Mouse (Mus musculus) spleen, postnatal 4 days (tissue): ENCODE results near the gene Atg2b.

Source experiments
- DNase-seq, 2 experiments: peaks; one replicate each; pipeline ENCODE4 v3.0.0; 2022; ENCODE audit warnings: low spot score in 2 of 2

The Atg2b gene

DNA sequence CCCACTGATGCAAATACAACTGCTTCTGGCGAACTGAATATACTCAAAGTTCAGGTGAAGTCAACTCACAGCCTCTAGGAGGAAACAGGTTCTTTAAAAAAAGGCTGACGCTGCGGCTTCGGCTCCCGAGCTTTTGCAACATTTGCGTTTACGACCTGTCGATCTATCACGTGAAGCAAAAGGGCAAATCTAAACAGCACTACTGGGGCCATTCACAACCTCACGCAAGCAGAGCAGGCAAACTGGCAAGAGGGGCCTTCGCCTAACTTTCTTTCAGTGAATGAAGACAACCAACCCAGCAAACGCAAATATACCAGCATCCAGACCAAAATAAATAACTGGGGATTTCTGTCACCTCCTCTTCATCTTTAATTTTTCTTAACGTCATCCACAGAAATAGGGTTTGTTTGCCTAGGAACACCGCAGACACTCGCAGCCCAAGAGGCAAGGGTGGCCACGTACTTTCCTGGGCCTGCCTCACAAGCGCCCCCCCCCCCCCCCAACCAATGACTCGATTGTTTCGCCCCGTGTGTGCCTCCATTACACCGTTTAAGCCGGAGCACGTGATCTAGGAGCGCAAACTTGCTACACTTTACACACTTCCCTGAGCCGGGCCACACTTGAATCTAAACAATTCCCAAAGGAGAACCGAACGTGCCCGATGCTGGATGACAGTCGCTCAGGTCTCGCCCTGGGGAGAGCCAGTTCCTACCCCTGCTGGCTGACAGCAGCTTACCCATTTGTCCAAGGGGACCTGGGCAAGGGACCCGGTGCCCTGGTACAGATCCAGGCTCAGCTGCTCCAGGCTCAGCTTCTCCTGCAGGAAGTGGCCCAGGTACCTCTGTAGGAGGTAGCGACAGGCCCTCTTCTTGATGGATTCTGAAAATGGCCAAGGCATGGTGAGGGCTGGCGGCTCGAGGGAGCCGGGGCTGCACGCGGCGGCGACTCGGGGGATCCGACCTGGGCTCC, 794 bp downstream of the Atg2b start, which contains the start of gene Gskip:
Gene Gskip, plus strand, starts transcription at position 897 of the 969 bp plus-strand sequence.
- DNase-seq: peak; percentile 44 to 74

DNA sequence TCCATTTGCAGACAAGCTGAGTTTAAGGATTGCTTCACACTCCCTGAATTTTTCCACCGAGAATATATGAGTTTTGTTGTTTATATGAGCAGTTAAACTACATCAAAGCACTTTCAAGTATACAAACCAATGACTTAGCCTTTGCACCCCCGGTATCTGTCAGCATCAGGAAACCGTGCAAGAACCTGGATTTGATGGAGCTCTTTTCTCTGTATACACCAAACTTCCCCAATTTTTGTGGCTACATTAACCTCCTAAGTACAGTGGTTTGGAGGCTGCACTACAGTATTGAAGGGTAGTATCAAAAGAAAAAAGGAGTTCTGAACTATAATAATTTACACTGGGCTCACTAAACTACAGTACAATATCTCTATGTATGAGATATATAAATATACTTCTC, 6.2 kb downstream of the Atg2b start:
- no peak for DNase-seq

DNA sequence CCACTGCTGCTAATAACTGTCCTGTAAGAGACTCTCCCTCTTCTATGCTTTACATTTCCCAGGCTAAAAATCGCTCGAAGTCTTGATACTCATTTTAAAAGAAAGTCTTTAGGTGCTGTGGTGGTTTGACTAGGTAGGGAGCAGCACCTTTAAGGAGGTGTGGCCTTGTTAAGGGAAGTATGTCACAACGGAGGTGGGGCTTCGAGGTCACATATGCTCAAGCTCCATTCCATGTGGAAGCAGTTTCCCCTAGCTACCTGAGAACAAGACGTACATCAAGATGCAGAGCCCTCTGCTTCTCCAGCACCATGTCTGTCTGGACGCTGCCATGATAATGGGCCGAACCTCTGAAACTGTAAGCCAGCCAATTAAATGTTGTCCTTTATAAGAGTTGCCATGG, 6.8 kb downstream of the Atg2b start:
- no peak for DNase-seq

DNA sequence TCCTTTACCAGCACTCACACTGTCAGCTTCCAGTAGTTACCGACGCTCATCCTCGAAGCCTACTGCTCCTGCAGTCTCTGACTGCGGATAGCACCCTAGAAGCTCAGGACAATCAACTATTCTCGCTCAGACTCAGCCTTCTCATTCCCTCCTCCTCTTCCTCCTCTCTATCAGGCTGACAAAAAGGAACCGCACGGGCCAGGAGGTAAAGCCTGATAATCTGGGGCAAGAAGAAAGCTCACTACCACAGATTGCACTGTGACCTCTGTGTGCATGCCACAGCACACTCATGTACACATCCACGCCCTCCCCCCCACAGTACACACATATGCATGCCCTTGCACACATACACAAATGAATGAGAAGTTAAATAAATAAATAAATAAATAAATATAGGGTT, 8.7 kb downstream of the Atg2b start:
- DNase-seq: no peak

DNA sequence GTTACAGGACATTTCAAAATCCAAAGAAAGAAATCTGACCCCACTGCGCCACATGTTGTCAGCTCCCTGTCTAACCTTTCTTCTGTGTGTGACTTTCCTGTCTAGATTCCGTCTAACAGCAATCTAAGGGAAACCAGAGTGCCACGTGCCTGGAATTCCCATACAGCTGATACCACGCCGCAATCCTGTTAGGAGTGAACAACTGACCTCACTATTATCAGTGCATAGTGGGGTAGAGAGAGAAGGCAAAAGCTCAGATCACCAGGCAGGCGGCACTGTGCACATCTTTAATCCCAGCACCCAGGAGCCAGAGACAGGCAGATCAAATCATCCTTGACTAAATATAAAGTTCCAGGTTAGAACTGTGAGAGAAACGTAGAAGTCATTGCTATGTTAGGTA, 29.2 kb downstream of the Atg2b start:
- DNase-seq: no peak

DNA sequence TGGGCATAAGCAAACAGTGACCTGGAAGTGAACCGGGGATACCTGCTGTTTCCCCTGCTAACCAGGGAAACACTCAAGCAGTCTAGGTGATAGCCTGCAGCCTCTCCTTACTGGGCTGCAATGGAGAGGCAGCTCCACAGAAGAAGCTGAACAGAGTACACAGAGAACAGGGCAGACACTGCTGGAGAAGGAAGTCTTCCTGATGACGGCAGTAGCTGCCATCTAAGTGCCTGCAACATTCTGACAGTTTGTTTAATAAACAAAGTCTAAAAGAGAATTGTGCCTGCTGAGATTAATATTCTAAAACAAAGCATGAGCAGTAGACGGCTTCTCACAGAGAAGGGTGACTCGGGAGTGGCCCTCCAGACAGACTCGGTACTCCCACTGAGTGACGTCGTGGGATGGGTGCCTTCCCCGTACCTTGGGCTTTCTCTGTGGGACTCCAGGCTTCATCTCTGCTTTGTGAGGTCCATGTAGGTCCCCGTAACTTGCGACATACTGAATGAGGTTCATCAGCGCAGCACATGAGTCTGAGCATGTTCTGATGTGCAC, 42.2 kb downstream of the Atg2b start:
- DNase-seq: no peak

- DNase-seq: no peak
Observed at GRCm38 (mm10) chr12:105637554-105637953, 47.5 kb downstream of the Atg2b start.

DNA sequence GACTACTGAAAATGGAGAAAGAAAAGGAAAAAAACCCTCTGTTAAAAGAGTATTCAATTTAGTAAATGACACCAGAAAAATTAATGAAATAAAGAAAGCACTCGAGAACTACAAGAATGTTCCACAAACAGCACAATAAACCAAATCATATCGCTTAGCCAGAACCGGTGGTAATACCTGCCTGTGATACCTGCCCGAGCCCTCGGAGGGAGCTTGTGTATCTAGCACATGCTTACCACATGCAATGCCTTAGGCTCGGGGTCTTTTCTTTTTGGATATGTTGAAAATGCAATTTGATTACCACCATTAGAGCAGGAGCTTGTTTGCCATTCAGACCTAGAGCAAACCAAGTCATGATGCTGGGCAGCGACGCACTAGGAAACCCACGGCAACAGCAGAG, 48.5 kb downstream of the Atg2b start:
- DNase-seq: no peak

DNA sequence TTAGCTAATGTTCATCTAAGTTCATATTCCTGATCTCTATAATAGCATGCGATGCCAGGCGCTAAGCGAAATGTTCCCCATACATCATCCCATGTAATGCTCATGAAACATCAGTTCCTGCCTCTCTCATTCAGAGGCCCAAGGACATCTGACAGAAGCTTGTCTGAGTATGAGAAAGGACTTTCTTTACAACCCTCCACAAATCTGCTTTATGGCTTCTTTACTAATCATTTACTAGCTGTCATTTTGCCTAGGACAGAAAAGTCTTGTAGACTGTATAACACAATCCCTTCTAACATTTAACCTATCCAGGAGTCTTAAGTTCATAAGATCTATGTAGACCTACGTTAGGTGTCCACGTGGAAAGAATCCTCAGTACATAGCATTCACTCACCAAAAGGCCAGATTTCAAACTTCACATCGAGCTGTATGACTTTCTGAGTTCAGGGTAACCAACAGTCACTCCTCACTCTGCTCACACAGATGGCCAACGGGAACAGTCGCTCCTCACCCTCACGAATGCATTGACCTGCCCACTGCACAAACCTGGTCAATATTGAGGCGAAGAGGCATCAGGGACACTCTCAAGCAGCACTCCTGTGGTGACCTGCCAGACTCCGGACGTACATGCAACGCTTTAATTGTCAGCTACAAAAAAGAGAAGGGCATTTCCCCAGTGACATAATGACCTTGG, 50.5 kb downstream of the Atg2b start:
- DNase-seq: no peak

DNA sequence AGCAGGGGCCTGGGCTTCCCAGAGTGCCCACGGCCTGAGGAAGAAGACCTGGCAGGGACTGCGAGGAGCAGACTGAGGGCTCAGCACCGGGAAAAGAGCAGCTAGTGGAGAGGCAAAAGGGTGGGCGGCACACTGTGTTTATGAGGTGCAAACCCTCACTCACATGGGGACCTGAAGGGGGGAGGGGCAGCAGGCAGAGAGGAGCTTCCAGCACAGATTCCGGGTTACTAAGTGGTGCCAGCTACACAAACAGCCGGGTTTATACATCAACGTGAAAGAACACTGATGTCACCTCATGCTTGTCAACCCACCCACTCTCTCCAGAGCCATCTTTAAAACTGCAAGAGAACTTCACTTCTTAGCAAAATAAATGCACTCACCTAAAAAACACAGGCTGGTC, 59.2 kb downstream of the Atg2b start:
- no peak for DNase-seq

DNA sequence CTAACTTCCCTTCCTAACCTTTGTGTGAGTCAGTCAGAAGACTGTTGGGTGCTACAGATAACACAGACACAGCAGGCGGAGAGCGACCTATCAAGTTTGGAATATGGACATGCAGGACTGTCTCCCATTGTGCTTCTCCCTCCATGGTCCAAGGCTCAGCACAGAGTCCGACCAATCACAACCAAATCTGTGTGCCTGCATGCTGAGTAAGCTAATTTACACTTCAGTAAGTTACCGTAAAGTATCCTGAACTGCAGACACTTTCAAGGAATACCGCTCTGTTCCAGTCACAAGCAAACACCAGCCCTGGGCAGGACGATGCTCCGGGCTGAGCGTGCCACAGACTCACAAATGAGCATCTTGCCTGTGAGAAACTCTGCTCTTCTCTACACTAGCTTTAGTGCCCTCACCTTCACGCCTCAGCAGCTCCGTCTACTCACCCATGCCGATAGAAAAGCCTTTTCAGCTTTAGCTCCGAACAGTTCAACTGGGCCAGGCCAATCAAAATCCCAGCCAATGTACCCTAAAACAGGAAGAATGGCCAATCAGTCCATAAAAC, 62.0 kb downstream of the Atg2b start:
- no peak for DNase-seq

- DNase-seq: no peak
Observed at GRCm38 (mm10) chr12:105622048-105622447, 63.0 kb downstream of the Atg2b start.

DNA sequence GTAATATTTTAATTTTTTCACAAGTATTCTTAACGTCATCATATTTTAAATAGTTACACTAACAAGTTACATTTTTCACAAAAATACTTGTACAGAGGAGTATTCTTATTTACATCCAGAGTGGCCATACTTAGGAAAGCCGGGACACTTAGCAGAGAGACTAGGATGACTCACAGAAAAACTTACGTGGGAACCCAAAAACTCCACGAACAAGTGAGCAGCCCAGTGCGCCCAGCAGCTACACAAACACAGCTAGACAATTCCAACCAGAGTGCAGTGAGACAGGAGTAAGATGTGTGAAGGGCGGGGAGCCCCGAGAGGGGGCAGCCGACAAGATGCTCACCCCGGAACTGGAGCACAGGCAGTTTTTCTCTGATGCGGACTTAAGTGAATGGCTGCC, 71.5 kb downstream of the Atg2b start:
- no peak for DNase-seq

- peak in 1 of 2 experiments; percentile 26 for DNase-seq
Observed at GRCm38 (mm10) chr12:105611748-105612147, 73.3 kb downstream of the Atg2b start.

GRCm38 (mm10) chr12:105611045-105611444, 74.0 kb downstream of the Atg2b start:
- no peak for DNase-seq

GRCm38 (mm10) chr12:105606881-105607280, 78.1 kb downstream of the Atg2b start:
- no peak for DNase-seq

GRCm38 (mm10) chr12:105605212-105605611, 79.8 kb downstream of the Atg2b start:
- no peak for DNase-seq

DNA sequence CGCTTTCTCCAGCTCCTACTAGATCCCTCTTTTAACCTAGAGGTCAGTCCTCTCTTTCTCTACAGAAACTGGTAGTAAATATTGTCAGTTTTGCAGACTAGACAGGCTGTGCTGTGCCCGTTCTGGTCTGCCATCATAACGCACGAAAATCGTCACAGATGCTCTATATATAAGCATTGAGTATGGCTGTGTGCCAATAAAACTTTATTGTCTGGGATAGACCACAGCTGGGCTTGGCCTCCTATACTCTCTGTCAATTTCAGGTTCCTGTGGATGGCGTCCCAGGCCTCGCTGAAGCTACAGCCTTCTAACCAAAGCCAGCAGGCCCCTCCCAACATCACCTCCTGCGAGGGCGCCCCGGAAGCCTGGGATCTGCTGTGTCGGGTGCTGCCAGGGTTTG, 81.1 kb downstream of the Atg2b start:
- no peak for DNase-seq

GRCm38 (mm10) chr12:105602581-105603210, 82.3 kb downstream of the Atg2b start, which contains the start of gene Bdkrb1:
Bdkrb1 (plus strand) TSS chr12:105603085.
- DNase-seq: no peak

GRCm38 (mm10) chr12:105601586-105601985, 83.4 kb downstream of the Atg2b start:
- DNase-seq: no peak

DNA sequence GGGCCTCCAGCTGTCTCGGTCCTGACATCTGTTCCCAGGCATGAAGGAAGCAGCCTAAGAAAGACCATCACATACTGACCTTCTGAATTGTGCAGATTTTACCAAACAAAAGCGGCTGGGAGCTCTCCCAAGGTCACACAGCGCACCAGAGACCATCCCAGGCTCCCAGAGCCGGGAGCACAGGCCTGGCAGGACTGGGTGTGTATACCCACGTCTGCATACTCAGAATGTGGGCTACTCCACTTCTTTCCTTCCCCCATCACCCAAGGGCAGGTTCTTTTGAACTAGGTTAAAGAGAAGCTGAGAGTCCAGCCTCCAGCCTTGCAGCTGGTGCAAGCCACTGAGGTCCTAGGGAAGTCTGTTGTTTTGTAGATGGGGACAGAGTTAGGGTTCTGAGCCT, 85.9 kb downstream of the Atg2b start:
- no peak for DNase-seq

GRCm38 (mm10) chr12:105598503-105598902, 86.5 kb downstream of the Atg2b start:
- DNase-seq: no peak
